Mouse (Mus musculus) small intestine, adult 2 months (tissue): ENCODE results near the gene Rdh12.

ENCODE experiments used
- CTCF ChIP-seq: fragments of 200-500 bp; IDR thresholded peaks from 2 replicates; pipeline ENCODE4 v1.5.1; 2012; ENCODE audit warnings: low read depth, mild to moderate bottlenecking, control low read depth, inconsistent platforms, low read length, moderate library complexity, mixed read lengths; ENCODE audit not compliant: insufficient replicate concordance, insufficient read length; ENCODE audit errors: extremely low read depth
- POLR2A ChIP-seq: fragments of 200-500 bp; IDR thresholded peaks from 2 replicates; pipeline ENCODE4 v1.6.1; 2012; ENCODE audit warnings: low read depth, mild to moderate bottlenecking, control low read depth, inconsistent platforms, low read length, moderate library complexity

- TF ChIP-seq CTCF: peak; percentile 56; the same call in 1 of the 2 replicates
- no peak for TF ChIP-seq POLR2A
Observed at GRCm38 (mm10) chr12:79261035-79261434, 52.3 kb downstream of the Rdh12 start.
